Mouse (Mus musculus) MEL (cell line): ENCODE results near the gene Met.

Experiments
- CTCF ChIP-seq, 3 experiments: IDR thresholded peaks in 2 of 3; conservative IDR thresholded peaks in 1 of 3; 2 replicates each; pipeline ENCODE4 v1.5.1; 2011 to 2012; ENCODE audit warnings: low read length in 3 of 3, low read depth in 2 of 3, mild to moderate bottlenecking in 2 of 3, improper control_type of control experiment in 1 of 3, inconsistent platforms in 1 of 3, mixed read lengths in 1 of 3, moderate library complexity in 1 of 3; ENCODE audit not compliant: control insufficient read depth in 1 of 3, insufficient read depth in 1 of 3, poor library complexity in 1 of 3, severe bottlenecking in 1 of 3
- ELF1 ChIP-seq: IDR thresholded peaks from 2 replicates; pipeline ENCODE4 v1.6.1; 2014; ENCODE audit warnings: low read depth, mild to moderate bottlenecking, inconsistent platforms, low read length, improper control_type of control experiment, moderate library complexity

- TF ChIP-seq CTCF (IDR thresholded peaks at IDR 0.05 in 2 of 3, conservative IDR thresholded peaks at IDR 0.05 in 1 of 3; ENCODE audit: control insufficient read depth in 1 of 3, insufficient read depth in 1 of 3, low read depth in 2 of 3, low read length in 3 of 3, poor library complexity in 1 of 3, severe bottlenecking in 1 of 3), result no peak
- TF ChIP-seq ELF1, result no peak
Measured at GRCm38 (mm10) chr6:17492062-17492461, 28.5 kb downstream of the Met start.
